Mouse (Mus musculus): Measurements from ENCODE around the gene Bsn. TPM values are rescaled to one million over a fixed set of nuclear protein-coding genes. Genes with fewer than 3 reads are reported as not detected.
A peak's percentile ranks its signal among the peaks of the same experiment; 100 is the strongest.

Bsn gene
- polyA plus RNA-seq, 1 experiment from 2014 or later: 17.9 TPM

GRCm38 (mm10) chr9:108112719-108113340 is 77.4 kb downstream of the Bsn start:
- Histone ChIP-seq H3K9me3 (ENCODE audit: control insufficient read depth, low read length) (no peaks in the 10 kb centered on the region), H3K9ac (replicated peaks; ENCODE audit: low read depth, low read length) (no peak overlapping the region), H3K27me3 (ENCODE audit: control insufficient read depth, insufficient read depth, low read length) (no peaks in the 10 kb centered on the region), H3K4me3 (ENCODE audit: low read depth, low read length) (no peak overlapping the region), H3K36me3 (ENCODE audit: control insufficient read depth, insufficient read depth, low read length) (peaks cover 39% of the 10 kb centered on the region), H3K27ac (ENCODE audit: low read depth, low read length) (no peak overlapping the region), H3K4me2 (ENCODE audit: low read depth, low read length) (no peak overlapping the region), H3K4me1 (ENCODE audit: control insufficient read depth, insufficient read depth, low read length) (no peaks in the 10 kb centered on the region)
- WGBS: 94% methylated on average over 18 of the region's 18 CpGs
- ATAC-seq (ENCODE audit: low read depth): no peak

GRCm38 (mm10) chr9:108111593-108112121 is 78.5 kb downstream of the Bsn start:
- H3K4me3 ChIP-seq (ENCODE audit: low read depth, low read length): no peak overlapping the region
- H3K36me3 ChIP-seq (ENCODE audit: control insufficient read depth, insufficient read depth, low read length): peaks cover 39% of the 10 kb centered on the region
- H3K4me1 ChIP-seq (ENCODE audit: control insufficient read depth, insufficient read depth, low read length): no peaks in the 10 kb centered on the region
- WGBS: 74% methylated on average over 17 of the region's 17 CpGs
- H3K9ac ChIP-seq (replicated peaks; ENCODE audit: low read depth, low read length): peak overlapping the region; percentile 25; the same call in 1 of the 2 replicates
- H3K27me3 ChIP-seq (ENCODE audit: control insufficient read depth, insufficient read depth, low read length): no peaks in the 10 kb centered on the region
- ATAC-seq (ENCODE audit: low read depth): no peak
- H3K4me2 ChIP-seq (ENCODE audit: low read depth, low read length): peak overlapping the region; percentile 34; the same call in 1 of the 2 replicates
- H3K9me3 ChIP-seq (ENCODE audit: control insufficient read depth, low read length): no peaks in the 10 kb centered on the region
- H3K27ac ChIP-seq (ENCODE audit: low read depth, low read length): no peak overlapping the region

- H3K9me3 ChIP-seq (ENCODE audit: control insufficient read depth, low read length): no peaks in the 10 kb centered on the region
- peak overlapping the region; percentile 25; the same call in 1 of the 2 replicates for H3K9ac ChIP-seq (replicated peaks; ENCODE audit: low read depth, low read length)
- H3K4me2 ChIP-seq (ENCODE audit: low read depth, low read length): peak overlapping the region; percentile 34; the same call in 1 of the 2 replicates
- no peaks in the 10 kb centered on the region for H3K4me1 ChIP-seq (ENCODE audit: control insufficient read depth, insufficient read depth, low read length)
- 8% methylated on average over 18 of the region's 22 CpGs for whole genome bisulfite sequencing
- no peak overlapping the region for H3K4me3 ChIP-seq (ENCODE audit: low read depth, low read length)
- H3K27ac ChIP-seq (ENCODE audit: low read depth, low read length): no peak overlapping the region
- peaks cover 34% of the 10 kb centered on the region for H3K36me3 ChIP-seq (ENCODE audit: control insufficient read depth, insufficient read depth, low read length)
- H3K27me3 ChIP-seq (ENCODE audit: control insufficient read depth, insufficient read depth, low read length): no peaks in the 10 kb centered on the region
- no peak for ATAC-seq (ENCODE audit: low read depth)
These were observed 79.0 kb downstream of the Bsn start for GRCm38 (mm10) chr9:108111101-108111592.

- Histone ChIP-seq H3K4me1 (ENCODE audit: control insufficient read depth, insufficient read depth, low read length) (no peaks in the 10 kb centered on the region), H3K27ac (ENCODE audit: low read depth, low read length) (no peak overlapping the region), H3K36me3 (ENCODE audit: control insufficient read depth, insufficient read depth, low read length) (peaks cover 24% of the 10 kb centered on the region), H3K27me3 (ENCODE audit: control insufficient read depth, insufficient read depth, low read length) (no peaks in the 10 kb centered on the region), H3K4me2 (ENCODE audit: low read depth, low read length) (no peak overlapping the region), H3K9ac (replicated peaks; ENCODE audit: low read depth, low read length) (no peak overlapping the region), H3K9me3 (ENCODE audit: control insufficient read depth, low read length) (no peaks in the 10 kb centered on the region), H3K4me3 (ENCODE audit: low read depth, low read length) (no peak overlapping the region)
- WGBS: 85% methylated on average over 16 of the region's 16 CpGs
- no peak for ATAC-seq (ENCODE audit: low read depth)
These were observed 80.0 kb downstream of the Bsn start for GRCm38 (mm10) chr9:108110160-108110559.

GRCm38 (mm10) chr9:108107867-108108266 is 82.3 kb downstream of the Bsn start:
- Histone ChIP-seq H3K9ac (replicated peaks; ENCODE audit: low read depth, low read length) (no peak overlapping the region), H3K4me3 (ENCODE audit: low read depth, low read length) (no peak overlapping the region), H3K4me1 (ENCODE audit: control insufficient read depth, insufficient read depth, low read length) (no peaks in the 10 kb centered on the region), H3K27ac (ENCODE audit: low read depth, low read length) (no peak overlapping the region), H3K36me3 (ENCODE audit: control insufficient read depth, insufficient read depth, low read length) (peaks cover 25% of the 10 kb centered on the region), H3K27me3 (ENCODE audit: control insufficient read depth, insufficient read depth, low read length) (no peaks in the 10 kb centered on the region), H3K4me2 (ENCODE audit: low read depth, low read length) (no peak overlapping the region), H3K9me3 (ENCODE audit: control insufficient read depth, low read length) (no peaks in the 10 kb centered on the region)
- no peak for ATAC-seq (ENCODE audit: low read depth)
- WGBS: 91% methylated on average over 16 of the region's 16 CpGs

GRCm38 (mm10) chr9:108106090-108106489 is 84.1 kb downstream of the Bsn start:
- no peaks in the 10 kb centered on the region for H3K4me1 ChIP-seq (ENCODE audit: control insufficient read depth, insufficient read depth, low read length)
- no peak overlapping the region for H3K4me3 ChIP-seq (ENCODE audit: low read depth, low read length)
- no peak overlapping the region for H3K4me2 ChIP-seq (ENCODE audit: low read depth, low read length)
- H3K9me3 ChIP-seq (ENCODE audit: control insufficient read depth, low read length): no peaks in the 10 kb centered on the region
- WGBS: 90% methylated on average over 23 of the region's 23 CpGs
- no peaks in the 10 kb centered on the region for H3K27me3 ChIP-seq (ENCODE audit: control insufficient read depth, insufficient read depth, low read length)
- no peak for ATAC-seq (ENCODE audit: low read depth)
- no peak overlapping the region for H3K27ac ChIP-seq (ENCODE audit: low read depth, low read length)
- no peak overlapping the region for H3K9ac ChIP-seq (replicated peaks; ENCODE audit: low read depth, low read length)
- peaks cover 18% of the 10 kb centered on the region for H3K36me3 ChIP-seq (ENCODE audit: control insufficient read depth, insufficient read depth, low read length)

- WGBS: 78% methylated on average over 12 of the region's 12 CpGs
- H3K9me3 ChIP-seq (ENCODE audit: control insufficient read depth, low read length): no peaks in the 10 kb centered on the region
- H3K4me3 ChIP-seq (ENCODE audit: low read depth, low read length): no peak overlapping the region
- no peaks in the 10 kb centered on the region for H3K4me1 ChIP-seq (ENCODE audit: control insufficient read depth, insufficient read depth, low read length)
- H3K27me3 ChIP-seq (ENCODE audit: control insufficient read depth, insufficient read depth, low read length): no peaks in the 10 kb centered on the region
- no peak overlapping the region for H3K27ac ChIP-seq (ENCODE audit: low read depth, low read length)
- H3K9ac ChIP-seq (replicated peaks; ENCODE audit: low read depth, low read length): no peak overlapping the region
- H3K36me3 ChIP-seq (ENCODE audit: control insufficient read depth, insufficient read depth, low read length): peaks cover 13% of the 10 kb centered on the region
- no peak for ATAC-seq (ENCODE audit: low read depth)
- H3K4me2 ChIP-seq (ENCODE audit: low read depth, low read length): no peak overlapping the region
These were observed 84.7 kb downstream of the Bsn start for GRCm38 (mm10) chr9:108105549-108105863.

GRCm38 (mm10) chr9:108104766-108105548 is 85.2 kb downstream of the Bsn start:
- no peak for ATAC-seq (ENCODE audit: low read depth)
- Histone ChIP-seq H3K4me2 (ENCODE audit: low read depth, low read length) (no peak overlapping the region), H3K4me1 (ENCODE audit: control insufficient read depth, insufficient read depth, low read length) (no peaks in the 10 kb centered on the region), H3K9me3 (ENCODE audit: control insufficient read depth, low read length) (no peaks in the 10 kb centered on the region), H3K4me3 (ENCODE audit: low read depth, low read length) (no peak overlapping the region), H3K9ac (replicated peaks; ENCODE audit: low read depth, low read length) (no peak overlapping the region), H3K27ac (ENCODE audit: low read depth, low read length) (no peak overlapping the region), H3K36me3 (ENCODE audit: control insufficient read depth, insufficient read depth, low read length) (peaks cover 8% of the 10 kb centered on the region; the same call in 1 of the 2 replicates), H3K27me3 (ENCODE audit: control insufficient read depth, insufficient read depth, low read length) (no peaks in the 10 kb centered on the region)
- 40% methylated on average over 31 of the region's 31 CpGs for WGBS

- no peak overlapping the region for H3K4me3 ChIP-seq (ENCODE audit: low read depth, low read length)
- H3K9ac ChIP-seq (replicated peaks; ENCODE audit: low read depth, low read length): no peak overlapping the region
- ATAC-seq (ENCODE audit: low read depth): no peak
- H3K27ac ChIP-seq (ENCODE audit: low read depth, low read length): no peak overlapping the region
- no peaks in the 10 kb centered on the region for H3K27me3 ChIP-seq (ENCODE audit: control insufficient read depth, insufficient read depth, low read length)
- H3K9me3 ChIP-seq (ENCODE audit: control insufficient read depth, low read length): no peaks in the 10 kb centered on the region
- H3K4me1 ChIP-seq (ENCODE audit: control insufficient read depth, insufficient read depth, low read length): peaks cover 10% of the 10 kb centered on the region
- peaks cover 21% of the 10 kb centered on the region for H3K36me3 ChIP-seq (ENCODE audit: control insufficient read depth, insufficient read depth, low read length)
- WGBS: 88% methylated on average over 8 of the region's 8 CpGs
- H3K4me2 ChIP-seq (ENCODE audit: low read depth, low read length): no peak overlapping the region
These were observed 90.6 kb downstream of the Bsn start for GRCm38 (mm10) chr9:108099619-108100018.

Data from neural tube, embryonic 14.5 days (tissue).